Mouse (Mus musculus) kidney, adult 2 months (tissue): ENCODE measurements around the gene Memo1.

ENCODE experiments used
- CTCF ChIP-seq: fragments of 200-500 bp; conservative IDR thresholded peaks from 2 replicates; pipeline ENCODE4 v1.5.1; 2011; ENCODE audit warnings: low read depth, mild to moderate bottlenecking, control low read depth, low read length, moderate library complexity, mixed read lengths; ENCODE audit not compliant: insufficient read depth, insufficient read length
- POLR2A ChIP-seq: fragments of 200-500 bp; IDR thresholded peaks from one replicate; pipeline ENCODE4 v1.6.1; 2011; ENCODE audit warnings: low read depth, low read length, control low read depth

DNA sequence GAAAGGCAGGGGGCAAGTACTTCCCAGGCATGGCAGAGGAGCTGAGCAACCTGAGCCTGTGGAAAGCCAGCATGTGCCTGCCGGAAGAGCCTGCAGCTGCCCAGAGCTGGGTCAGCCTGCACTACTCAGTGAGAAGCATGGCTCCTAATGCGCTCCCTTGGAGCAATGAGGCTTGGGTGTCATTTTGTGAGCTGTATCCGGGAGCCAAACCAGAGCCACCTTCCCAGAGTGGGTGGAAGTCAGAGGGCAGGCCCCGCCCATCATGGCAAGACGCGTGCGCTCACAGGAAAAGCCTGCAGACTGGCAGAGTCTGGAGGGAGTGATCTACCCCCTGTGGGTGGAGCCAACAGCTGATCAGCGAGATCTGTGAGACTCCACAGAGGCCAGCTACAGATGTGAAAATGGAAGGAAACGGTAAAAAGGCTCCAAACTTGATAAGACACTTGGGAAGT lies 135.9 kb downstream of the Memo1 start:
- TF ChIP-seq CTCF (no peak), POLR2A (no peak)
